Mouse (Mus musculus) duodenum, adult 2 months (tissue): ENCODE results near the gene Serpinc1. TPM values are rescaled to one million over a fixed set of nuclear protein-coding genes. Genes with fewer than 3 reads are reported as not detected.

Experiments used
- polyA plus RNA-seq: library from polyadenylated mRNA; depleted of rRNA; stranded (reverse); fragments of >200 nt; gene quantifications from 2 replicates; pipeline ENCODE4 v1.2.3, GENCODE M21; 2012; ENCODE audit warnings: low replicate concordance; rRNA removed

Gene Serpinc1
- polyA plus RNA-seq, result 2.3 and 2.5 TPM in 2 replicates

GRCm38 (mm10) chr1:160978071-160978735 lies at the start of gene Serpinc1:
Gene Serpinc1 (plus strand): TSS chr1:160978585.

DNA sequence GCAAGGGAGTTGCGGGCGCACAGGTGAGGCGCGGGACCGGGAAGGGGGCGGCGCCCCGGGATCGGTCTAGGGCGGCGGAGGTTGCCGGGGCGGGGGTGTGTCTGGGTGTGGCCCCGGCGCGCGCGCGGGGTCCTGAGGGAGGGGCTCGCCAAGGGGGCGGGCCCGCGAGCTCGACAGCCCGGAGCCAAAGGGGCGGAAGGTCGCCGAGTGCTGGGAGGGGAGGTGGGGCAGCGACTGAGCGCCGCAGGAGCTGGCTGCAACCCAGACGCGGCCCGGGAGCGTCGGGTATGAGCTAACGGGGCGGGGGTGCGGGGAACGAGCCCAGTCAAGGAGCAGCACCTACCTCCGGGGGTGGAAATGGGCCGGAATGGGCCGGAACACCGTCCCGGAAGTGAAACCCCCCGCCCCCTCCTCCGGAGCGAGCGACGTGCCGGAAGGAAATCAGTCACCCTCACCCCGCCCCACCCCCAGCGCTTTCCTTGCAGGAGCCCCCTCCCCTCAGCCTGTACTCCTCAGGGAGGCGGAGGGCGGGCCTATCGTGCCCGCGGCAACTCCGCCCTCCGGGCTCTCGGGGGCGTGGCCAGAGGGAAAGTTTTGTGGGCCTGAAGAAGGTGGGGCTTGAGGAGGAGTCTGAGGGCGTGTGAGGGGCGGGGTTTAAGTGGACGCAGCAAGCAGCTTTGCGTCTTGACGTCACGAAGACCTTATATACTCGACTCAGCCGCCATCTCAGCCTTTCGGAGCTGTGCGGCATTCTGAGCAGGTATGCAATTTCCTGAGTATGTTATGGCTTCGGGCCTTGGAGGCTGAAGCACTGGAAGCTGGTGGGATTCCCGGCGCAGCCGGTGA lies 56.3 kb downstream of the Serpinc1 start, which contains the start of gene Zbtb37:
TSS of gene Zbtb37 (minus strand) at position 415 of the 846 bp plus-strand sequence.

Other genes with a start within 250 kb of the Serpinc1 start
- 2.6 and 3.4 TPM in 2 replicates for gene Rabgap1l, start 185.4 kb upstream of the Serpinc1 start, polyA plus RNA-seq
- gene Rc3h1, start 72.2 kb upstream of the Serpinc1 start, polyA plus RNA-seq, result 3.0 and 6.6 TPM in 2 replicates
- 0.12 and 0.14 TPM in 2 replicates for gene Zbtb37, start 56.3 kb downstream of the Serpinc1 start, polyA plus RNA-seq
- 6.6 and 6.8 TPM in 2 replicates for gene Dars2, start 92.1 kb downstream of the Serpinc1 start, polyA plus RNA-seq
- 0.82 and 0.85 TPM in 2 replicates for gene Cenpl, start 92.1 kb downstream of the Serpinc1 start, polyA plus RNA-seq
- 1.9 and 2.4 TPM in 2 replicates for gene Klhl20, start 152.9 kb downstream of the Serpinc1 start, polyA plus RNA-seq
- not detected in 2 replicates for gene Ankrd45, start 164.1 kb downstream of the Serpinc1 start, polyA plus RNA-seq
- gene Tex50, start 180.7 kb downstream of the Serpinc1 start, polyA plus RNA-seq, result not detected in 2 replicates